Mouse (Mus musculus): Measurements from ENCODE around the gene H2-Ab1. TPM values are rescaled to one million over a fixed set of nuclear protein-coding genes. Genes with fewer than 3 reads are reported as not detected.
A peak's percentile ranks its signal among the peaks of the same experiment; 100 is the strongest.

Gene H2-Ab1
- polyA plus RNA-seq, 1 experiment from 2014 or later: 11.1 TPM

GRCm38 (mm10) chr17:34268748-34269147 lies 11.3 kb downstream of the H2-Ab1 start:
- Histone ChIP-seq H3K36me3 (no peaks in the 10 kb centered on the region), H3K27ac (replicated peaks) (no peak overlapping the region), H3K4me3 (no peak overlapping the region), H3K9me3 (replicated peaks) (no peaks in the 10 kb centered on the region), H3K4me1 (peaks cover 18% of the 10 kb centered on the region), H3K27me3 (ENCODE audit: low read depth, poor library complexity, severe bottlenecking) (peaks cover 19% of the 10 kb centered on the region)
- WGBS: 87% methylated on average over 2 of the region's 2 CpGs
- DNase-seq (ENCODE audit: low spot score): no peak

- Histone ChIP-seq H3K36me3 (no peaks in the 10 kb centered on the region), H3K27ac (replicated peaks) (no peak overlapping the region), H3K4me1 (peaks cover 8% of the 10 kb centered on the region), H3K9me3 (replicated peaks) (no peaks in the 10 kb centered on the region), H3K27me3 (ENCODE audit: low read depth, poor library complexity, severe bottlenecking) (peaks cover 9% of the 10 kb centered on the region), H3K4me3 (no peak overlapping the region)
- no peak for DNase-seq (ENCODE audit: low spot score)
- 77% methylated on average over 4 of the region's 4 CpGs for WGBS
These were observed 12.3 kb downstream of the H2-Ab1 start for GRCm38 (mm10) chr17:34269817-34270216.

GRCm38 (mm10) chr17:34270230-34270629 lies 12.7 kb downstream of the H2-Ab1 start:
- no peak overlapping the region for H3K4me3 ChIP-seq
- peaks cover 5% of the 10 kb centered on the region for H3K27me3 ChIP-seq (ENCODE audit: low read depth, poor library complexity, severe bottlenecking)
- H3K9me3 ChIP-seq (replicated peaks): no peaks in the 10 kb centered on the region
- H3K27ac ChIP-seq (replicated peaks): no peak overlapping the region
- H3K4me1 ChIP-seq: peaks cover 4% of the 10 kb centered on the region
- WGBS: 90% methylated on average over 2 of the region's 2 CpGs
- H3K36me3 ChIP-seq: no peaks in the 10 kb centered on the region
- no peak for DNase-seq (ENCODE audit: low spot score)

GRCm38 (mm10) chr17:34270940-34271339 lies 13.5 kb downstream of the H2-Ab1 start:
- no peak overlapping the region for H3K27ac ChIP-seq (replicated peaks)

GRCm38 (mm10) chr17:34272102-34272501 lies 14.6 kb downstream of the H2-Ab1 start:
- H3K4me3 ChIP-seq: no peak overlapping the region
- no peaks in the 10 kb centered on the region for H3K9me3 ChIP-seq (replicated peaks)
- WGBS: 92% methylated on average over 1 of the region's 1 CpGs
- no peak for DNase-seq (ENCODE audit: low spot score)
- no peaks in the 10 kb centered on the region for H3K36me3 ChIP-seq
- no peaks in the 10 kb centered on the region; the same call in 1 of the 2 replicates for H3K27me3 ChIP-seq (ENCODE audit: low read depth, poor library complexity, severe bottlenecking)
- no peak overlapping the region for H3K27ac ChIP-seq (replicated peaks)
- H3K4me1 ChIP-seq: no peaks in the 10 kb centered on the region

More at GRCm38 (mm10) chr17:34270940-34271339, 13.5 kb downstream of the H2-Ab1 start:
- Histone ChIP-seq H3K36me3 (no peaks in the 10 kb centered on the region), H3K27me3 (ENCODE audit: low read depth, poor library complexity, severe bottlenecking) (no peaks in the 10 kb centered on the region; the same call in 1 of the 2 replicates), H3K9me3 (replicated peaks) (no peaks in the 10 kb centered on the region), H3K4me1 (no peaks in the 10 kb centered on the region), H3K4me3 (no peak overlapping the region)
- no peak for DNase-seq (ENCODE audit: low spot score)
- WGBS: 75% methylated on average over 2 of the region's 2 CpGs

DNA sequence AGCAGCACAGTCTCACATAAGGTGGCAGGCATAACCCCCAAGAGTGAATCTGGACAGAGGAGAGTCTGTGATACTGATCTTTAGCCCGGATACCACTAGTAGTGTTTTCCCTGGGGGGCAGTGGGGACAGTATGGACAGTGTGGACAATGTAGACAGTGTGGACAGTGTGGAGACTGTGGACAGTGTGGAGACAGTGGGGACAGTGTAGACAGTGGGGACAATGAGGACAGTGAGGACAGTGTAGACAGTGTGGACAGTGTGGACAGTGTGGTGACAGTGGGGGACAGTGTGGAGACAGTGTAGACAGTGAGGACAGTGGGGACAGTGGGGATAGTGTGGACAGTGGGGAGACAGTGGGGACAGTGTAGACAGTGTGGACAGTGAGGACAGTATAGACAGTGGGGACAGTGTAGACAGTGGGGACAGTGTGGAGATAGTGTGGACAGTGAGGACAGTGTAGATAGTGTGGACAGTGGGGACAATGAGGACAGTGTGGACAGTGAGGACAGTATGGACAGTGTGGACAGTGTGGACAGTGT lies 23.1 kb downstream of the H2-Ab1 start:
- no peak overlapping the region for H3K4me3 ChIP-seq
- no peak for DNase-seq (ENCODE audit: low spot score)
- WGBS: 89% methylated on average over 1 of the region's 1 CpGs

DNA sequence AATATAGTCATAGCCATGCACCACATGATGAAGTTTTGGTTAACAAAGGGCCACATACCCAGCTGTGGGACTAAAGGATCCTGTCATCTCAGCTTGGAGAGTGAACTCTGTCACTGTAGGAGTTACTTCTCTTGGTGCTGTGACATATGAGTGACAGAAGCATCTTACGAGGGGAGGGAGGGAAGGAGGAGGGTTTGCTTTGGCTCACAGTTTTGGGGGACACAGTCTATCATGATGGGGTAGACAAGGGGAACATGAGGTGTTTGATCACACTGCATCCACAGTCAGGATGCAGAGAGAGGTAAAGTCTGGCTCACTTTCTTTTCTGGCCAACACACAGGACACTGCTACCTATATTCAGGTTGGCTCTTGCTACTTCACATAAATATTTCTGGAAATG lies 24.3 kb downstream of the H2-Ab1 start:
- Histone ChIP-seq H3K9me3 (replicated peaks) (no peaks in the 10 kb centered on the region), H3K4me1 (no peaks in the 10 kb centered on the region), H3K27ac (replicated peaks) (no peak overlapping the region), H3K27me3 (ENCODE audit: low read depth, poor library complexity, severe bottlenecking) (no peaks in the 10 kb centered on the region), H3K36me3 (no peaks in the 10 kb centered on the region), H3K4me3 (no peak overlapping the region)
- no peak for DNase-seq (ENCODE audit: low spot score)
- WGBS: 67% methylated on average over 1 of the region's 1 CpGs

More for the DNA sequence above, 23.1 kb downstream of the H2-Ab1 start:
- no peaks in the 10 kb centered on the region for H3K4me1 ChIP-seq
- no peaks in the 10 kb centered on the region for H3K9me3 ChIP-seq (replicated peaks)
- H3K27ac ChIP-seq (replicated peaks): no peak overlapping the region
- no peaks in the 10 kb centered on the region for H3K27me3 ChIP-seq (ENCODE audit: low read depth, poor library complexity, severe bottlenecking)
- H3K36me3 ChIP-seq: no peaks in the 10 kb centered on the region

- H3K9me3 ChIP-seq (replicated peaks): no peaks in the 10 kb centered on the region
- H3K4me1 ChIP-seq: no peaks in the 10 kb centered on the region
- WGBS: 74% methylated on average over 4 of the region's 4 CpGs
- no peak overlapping the region for H3K4me3 ChIP-seq
- DNase-seq (ENCODE audit: low spot score): no peak
- H3K27me3 ChIP-seq (ENCODE audit: low read depth, poor library complexity, severe bottlenecking): no peaks in the 10 kb centered on the region
- H3K36me3 ChIP-seq: no peaks in the 10 kb centered on the region
- H3K27ac ChIP-seq (replicated peaks): no peak overlapping the region
These were observed 27.9 kb downstream of the H2-Ab1 start for GRCm38 (mm10) chr17:34285371-34285770.

- Histone ChIP-seq H3K4me3 (no peak overlapping the region), H3K9me3 (replicated peaks) (no peaks in the 10 kb centered on the region), H3K36me3 (no peaks in the 10 kb centered on the region), H3K27me3 (ENCODE audit: low read depth, poor library complexity, severe bottlenecking) (no peaks in the 10 kb centered on the region), H3K27ac (replicated peaks) (no peak overlapping the region), H3K4me1 (no peaks in the 10 kb centered on the region)
- no peak for DNase-seq (ENCODE audit: low spot score)
- 41% methylated on average over 4 of the region's 4 CpGs for WGBS
These were observed 28.4 kb downstream of the H2-Ab1 start for GRCm38 (mm10) chr17:34285848-34286247.

- no peak overlapping the region for H3K4me3 ChIP-seq
- H3K9me3 ChIP-seq (replicated peaks): no peaks in the 10 kb centered on the region
- H3K4me1 ChIP-seq: 0 out of 2 replicates have a peak, but pooled peaks cover 2% of the 10 kb centered on the region
- no peak for DNase-seq (ENCODE audit: low spot score)
- H3K27me3 ChIP-seq (ENCODE audit: low read depth, poor library complexity, severe bottlenecking): no peaks in the 10 kb centered on the region
- H3K36me3 ChIP-seq: no peaks in the 10 kb centered on the region
- 84% methylated on average over 5 of the region's 5 CpGs for WGBS
- H3K27ac ChIP-seq (replicated peaks): no peak overlapping the region
These were observed 29.0 kb downstream of the H2-Ab1 start for GRCm38 (mm10) chr17:34286501-34286900.

GRCm38 (mm10) chr17:34286999-34287398 lies 29.5 kb downstream of the H2-Ab1 start:
- no peak overlapping the region for H3K4me3 ChIP-seq
- H3K4me1 ChIP-seq: 0 out of 2 replicates have a peak, but pooled peaks cover 4% of the 10 kb centered on the region
- H3K9me3 ChIP-seq (replicated peaks): no peaks in the 10 kb centered on the region
- no peaks in the 10 kb centered on the region for H3K36me3 ChIP-seq
- WGBS: 77% methylated on average over 6 of the region's 6 CpGs
- DNase-seq (ENCODE audit: low spot score): no peak
- H3K27me3 ChIP-seq (ENCODE audit: low read depth, poor library complexity, severe bottlenecking): no peaks in the 10 kb centered on the region
- no peak overlapping the region for H3K27ac ChIP-seq (replicated peaks)

- DNase-seq (ENCODE audit: low spot score): peak; percentile 47
- Histone ChIP-seq H3K9me3 (replicated peaks) (no peaks in the 10 kb centered on the region), H3K4me1 (0 out of 2 replicates have a peak, but pooled peaks cover 4% of the 10 kb centered on the region), H3K27ac (replicated peaks) (no peak within 1 kb of the TSS), H3K4me3 (no peak within 1 kb of the TSS), H3K36me3 (no peaks in the 10 kb centered on the region), H3K27me3 (ENCODE audit: low read depth, poor library complexity, severe bottlenecking) (no peaks in the 10 kb centered on the region)
- 18% methylated on average over 8 of the region's 8 CpGs for WGBS
These were observed 30.2 kb downstream of the H2-Ab1 start, which contains the start of gene H2-Aa for GRCm38 (mm10) chr17:34287648-34288047. TSS of gene H2-Aa (minus strand) at chr17:34287823.

- Histone ChIP-seq H3K27me3 (ENCODE audit: low read depth, poor library complexity, severe bottlenecking) (no peaks in the 10 kb centered on the region), H3K36me3 (no peaks in the 10 kb centered on the region), H3K9me3 (replicated peaks) (no peaks in the 10 kb centered on the region), H3K4me1 (0 out of 2 replicates have a peak, but pooled peaks cover 4% of the 10 kb centered on the region), H3K4me3 (no peak overlapping the region), H3K27ac (replicated peaks) (no peak overlapping the region)
- no peak for DNase-seq (ENCODE audit: low spot score)
- 74% methylated on average over 3 of the region's 3 CpGs for WGBS
These were observed 30.6 kb downstream of the H2-Ab1 start for GRCm38 (mm10) chr17:34288131-34288530.
